Mouse (Mus musculus): ENCODE measurements at regions not wholly inside any gene's neighbourhood (a gene's known extent, or its start where the extent isn't known, plus 50 kb on each side); places are given as distances from the start of the nearest gene placed in this dataset.

GRCm38 (mm10) chr10:100155566-100155965, 140.1 kb downstream of the Kitl start:
- Histone ChIP-seq H3K27ac (ENCODE audit: insufficient read depth, low read depth) (no peak overlapping the region), H3K4me2 (ENCODE audit: insufficient read depth, low read depth, poor library complexity, severe bottlenecking) (no peak overlapping the region), H3K4me3 (replicated peaks in 1 of 3; ENCODE audit: low read depth in 2 of 3, low read length in 2 of 3, poor library complexity in 1 of 3) (no peak overlapping the region), H3K4me1 (ENCODE audit: control insufficient read depth in 1 of 2, insufficient read depth in 2 of 2) (no peaks in the 10 kb centered on the region), H3K79me2 (replicated peaks; ENCODE audit: control insufficient read depth, extremely low read depth, insufficient read depth, poor library complexity, severe bottlenecking) (no peaks in the 10 kb centered on the region), H3K9ac (ENCODE audit: insufficient read depth, low read depth) (no peak overlapping the region), H3K27me3 (replicated peaks) (no peaks in the 10 kb centered on the region), H3K9me3 (replicated peaks; ENCODE audit: low read length) (peaks cover 65% of the 10 kb centered on the region), H3K36me3 (replicated peaks in 1 of 2; ENCODE audit: control insufficient read depth in 1 of 2, insufficient read depth in 1 of 2, low read length in 1 of 2) (no peaks in the 10 kb centered on the region)
- dilution Hi-C loops (cut with MboI; ENCODE audit: extremely low pct_ligation_motif_present, extremely low pct_unique_long_range_greater_than_20kb, low sequenced_read_pairs), result no loop called here
- no peak for DNase-seq (ENCODE audit: extremely low read depth)
- in situ Hi-C loops (cut with MboI; ENCODE audit: low pct_ligation_motif_present, low pct_unique_long_range_greater_than_20kb, low sequenced_read_pairs), result no loop called here
- TF ChIP-seq ZKSCAN1 (IDR thresholded peaks at IDR 0.05; ENCODE audit: borderline replicate concordance, low read depth, low read length), result no peak
- no peak for TF ChIP-seq TBP (conservative IDR thresholded peaks at IDR 0.05; ENCODE audit: low read depth, low read length)
- no peak for TF ChIP-seq ETS1 (conservative IDR thresholded peaks at IDR 0.05; ENCODE audit: low read depth, low read length)
- no peak for TF ChIP-seq SMC3 (IDR thresholded peaks at IDR 0.05; ENCODE audit: low read depth, low read length)
- TF ChIP-seq SIN3A (IDR thresholded peaks at IDR 0.05; ENCODE audit: low read length), result no peak
- no peak for TF ChIP-seq PAX5 (IDR thresholded peaks at IDR 0.05; ENCODE audit: low read length)
- no peak for TF ChIP-seq NRF1 (IDR thresholded peaks at IDR 0.05; ENCODE audit: low read depth, low read length)
- TF ChIP-seq MAX (IDR thresholded peaks at IDR 0.05; ENCODE audit: low read length), result no peak
- no peak for TF ChIP-seq MAZ (IDR thresholded peaks at IDR 0.05; ENCODE audit: low read depth, low read length)
- no peak for TF ChIP-seq ELF1 (IDR thresholded peaks at IDR 0.05; ENCODE audit: low read depth, low read length)
- no peak for TF ChIP-seq USF1 (IDR thresholded peaks at IDR 0.05; ENCODE audit: low read depth, low read length)

- Histone ChIP-seq H3K79me2 (replicated peaks; ENCODE audit: control insufficient read depth, extremely low read depth, insufficient read depth, poor library complexity, severe bottlenecking) (no peaks in the 10 kb centered on the region), H3K4me2 (ENCODE audit: insufficient read depth, low read depth, poor library complexity, severe bottlenecking) (no peak overlapping the region), H3K27me3 (replicated peaks) (no peaks in the 10 kb centered on the region), H3K27ac (ENCODE audit: insufficient read depth, low read depth) (no peak overlapping the region), H3K9ac (ENCODE audit: insufficient read depth, low read depth) (no peak overlapping the region), H3K4me3 (replicated peaks in 1 of 3; ENCODE audit: low read depth in 2 of 3, low read length in 2 of 3, poor library complexity in 1 of 3) (no peak overlapping the region), H3K36me3 (replicated peaks in 1 of 2; ENCODE audit: control insufficient read depth in 1 of 2, insufficient read depth in 1 of 2, low read length in 1 of 2) (no peaks in the 10 kb centered on the region), H3K4me1 (ENCODE audit: control insufficient read depth in 1 of 2, insufficient read depth in 2 of 2) (no peaks in the 10 kb centered on the region), H3K9me3 (replicated peaks; ENCODE audit: low read length) (peaks cover 55% of the 10 kb centered on the region)
- in situ Hi-C loops (cut with MboI; ENCODE audit: low pct_ligation_motif_present, low pct_unique_long_range_greater_than_20kb, low sequenced_read_pairs), result no loop called here
- no peak for DNase-seq (ENCODE audit: extremely low read depth)
- dilution Hi-C loops (cut with MboI; ENCODE audit: extremely low pct_ligation_motif_present, extremely low pct_unique_long_range_greater_than_20kb, low sequenced_read_pairs), result no loop called here
- TF ChIP-seq BHLHE40 (IDR thresholded peaks at IDR 0.05; ENCODE audit: low read depth, low read length), result no peak
- TF ChIP-seq NRF1 (IDR thresholded peaks at IDR 0.05; ENCODE audit: low read depth, low read length), result no peak
- no peak for TF ChIP-seq JUN (IDR thresholded peaks at IDR 0.05; ENCODE audit: insufficient read depth, low read depth, low read length)
- TF ChIP-seq SIN3A (IDR thresholded peaks at IDR 0.05; ENCODE audit: low read length), result no peak
- no peak for TF ChIP-seq RCOR1 (conservative IDR thresholded peaks at IDR 0.05; ENCODE audit: low read depth, low read length)
- TF ChIP-seq PAX5 (IDR thresholded peaks at IDR 0.05; ENCODE audit: low read length), result no peak
- TF ChIP-seq MAZ (IDR thresholded peaks at IDR 0.05; ENCODE audit: low read depth, low read length), result no peak
- no peak for TF ChIP-seq MAFK (IDR thresholded peaks at IDR 0.05; ENCODE audit: insufficient replicate concordance, low read length)
- TF ChIP-seq ZNF384 (IDR thresholded peaks at IDR 0.05; ENCODE audit: low read depth, low read length), result no peak
- TF ChIP-seq MXI1 (IDR thresholded peaks at IDR 0.05; ENCODE audit: low read depth, low read length), result no peak
- no peak for TF ChIP-seq ZC3H11A (IDR thresholded peaks at IDR 0.05; ENCODE audit: low read depth, low read length)
- TF ChIP-seq TCF12 (IDR thresholded peaks at IDR 0.05; ENCODE audit: low read depth, low read length), result no peak
- TF ChIP-seq JUND (conservative IDR thresholded peaks at IDR 0.05; ENCODE audit: low read depth, low read length), result no peak
- no peak for TF ChIP-seq HCFC1 (IDR thresholded peaks at IDR 0.05; ENCODE audit: low read depth, low read length)
Observed at GRCm38 (mm10) chr10:100159843-100160531, 144.6 kb downstream of the Kitl start.

Measured in CH12.LX (cell line).